Mouse (Mus musculus): ENCODE data around the gene Rab22a. TPM values are rescaled to one million over a fixed set of nuclear protein-coding genes. Genes with fewer than 3 reads are reported as not detected.

Rab22a gene
- polyA plus RNA-seq, 1 experiment from 2014 or later, result 47.7 TPM

Small RNAs within 50 kb of the gene (microRNA-seq; reads per million reads assigned to microRNA genes)
- gene Mir6340, result not detected

Other genes starting within 250 kb of the Rab22a start
- gene 1700021F07Rik, start 137.2 kb upstream of the Rab22a start, polyA plus RNA-seq (2016; fragmentation: Nextera tagmentation; extraction: Ambion mirVana), result not detected in 2 replicates
- gene Ankrd60, start 81.4 kb upstream of the Rab22a start, polyA plus RNA-seq (2016; fragmentation: Nextera tagmentation; extraction: Ambion mirVana), result not detected in 2 replicates
- gene 1700010B08Rik, start 59.7 kb downstream of the Rab22a start, polyA plus RNA-seq (2016; fragmentation: Nextera tagmentation; extraction: Ambion mirVana), result not detected in 2 replicates
- 11.0 and 13.8 TPM in 2 replicates for gene Vapb, start 77.8 kb downstream of the Rab22a start, polyA plus RNA-seq (2016; fragmentation: Nextera tagmentation; extraction: Ambion mirVana)

All from forebrain, embryonic 12.5 days (tissue).